Mouse (Mus musculus) granulocyte monocyte progenitor cell, adult 5-6 weeks (primary cell): ENCODE data around the gene Nob1. TPM values are rescaled to one million over a fixed set of nuclear protein-coding genes. Genes with fewer than 3 reads are reported as not detected.
A peak's percentile ranks its signal among the peaks of the same experiment; 100 is the strongest.

ENCODE experiments used
- ATAC-seq: replicated peaks from 2 replicates; pipeline ENCODE4 v1.8.0; 2016; ENCODE audit warnings: mild to moderate bottlenecking, moderate TSS enrichment, inconsistent platforms; ENCODE audit not compliant: poor library complexity, severe bottlenecking
- total RNA-seq, 2 experiments: library from RNA; stranded (forward) in 1 of 2; stranded (reverse) in 1 of 2; fragments of 200-712, 200-1000 nt in 1 of 2; fragments of >200 nt in 1 of 2; fragmentation: Nextera tagmentation in 1 of 2; gene quantifications; 2 replicates each; pipeline ENCODE4 v1.2.3; 2014 to 2017

The Nob1 gene
- total RNA-seq, 2 experiments from 2014 or later, result 49.8 to 51.1 TPM

GRCm38 (mm10) chr8:107436841-107437421, 12.1 kb upstream of the Nob1 start:
- ATAC-seq, result peak; percentile 16

- ATAC-seq, result peak; percentile 78
Observed at GRCm38 (mm10) chr8:107435962-107436831, 11.3 kb upstream of the Nob1 start, which contains the start of gene Wwp2. Gene Wwp2 (plus strand): TSS chr8:107436365.

GRCm38 (mm10) chr8:107435421-107435961, 10.6 kb upstream of the Nob1 start:
- peak; percentile 68 for ATAC-seq

GRCm38 (mm10) chr8:107430821-107431220, 6.0 kb upstream of the Nob1 start:
- ATAC-seq, result no peak

GRCm38 (mm10) chr8:107425230-107425597, 363 bp upstream of the Nob1 start:
- no peak for ATAC-seq

GRCm38 (mm10) chr8:107424176-107424575, 675 bp downstream of the Nob1 start:
- ATAC-seq, result peak; percentile 8; the same call in 1 of the 2 replicates

GRCm38 (mm10) chr8:107417001-107417400, 7.8 kb downstream of the Nob1 start:
- ATAC-seq, result no peak

GRCm38 (mm10) chr8:107413881-107414280, 11.0 kb downstream of the Nob1 start:
- ATAC-seq, result no peak

- ATAC-seq, result no peak
Observed at GRCm38 (mm10) chr8:107412552-107412951, 12.3 kb downstream of the Nob1 start.

- peak; percentile 80 for ATAC-seq
Observed at GRCm38 (mm10) chr8:107411391-107411790, 13.5 kb downstream of the Nob1 start.

- ATAC-seq, result no peak
Observed at GRCm38 (mm10) chr8:107405935-107406334, 18.9 kb downstream of the Nob1 start.

GRCm38 (mm10) chr8:107404057-107404456, 20.8 kb downstream of the Nob1 start:
- no peak for ATAC-seq

GRCm38 (mm10) chr8:107403038-107403781, 21.6 kb downstream of the Nob1 start, which contains the start of gene Nqo1:
Gene Nqo1 (minus strand): TSS chr8:107403206.
- ATAC-seq, result peak; percentile 85

- ATAC-seq, result no peak
Observed at GRCm38 (mm10) chr8:107401866-107402265, 23.0 kb downstream of the Nob1 start.

- ATAC-seq, result no peak
Observed at GRCm38 (mm10) chr8:107399495-107399894, 25.4 kb downstream of the Nob1 start.

GRCm38 (mm10) chr8:107397665-107398064, 27.2 kb downstream of the Nob1 start:
- no peak for ATAC-seq

- ATAC-seq, result no peak
Observed at GRCm38 (mm10) chr8:107396106-107396670, 28.7 kb downstream of the Nob1 start.

- no peak for ATAC-seq
Observed at GRCm38 (mm10) chr8:107395397-107395796, 29.5 kb downstream of the Nob1 start.

- ATAC-seq, result no peak
Observed at GRCm38 (mm10) chr8:107391136-107391516, 33.7 kb downstream of the Nob1 start.

GRCm38 (mm10) chr8:107390476-107391135, 34.2 kb downstream of the Nob1 start:
- ATAC-seq, result no peak
